Mouse (Mus musculus): ENCODE data around the gene Tcf19. TPM values are rescaled to one million over a fixed set of nuclear protein-coding genes. Genes with fewer than 3 reads are reported as not detected.
A peak's percentile ranks its signal among the peaks of the same experiment; 100 is the strongest.

The Tcf19 gene
- polyA plus RNA-seq (2016; fragmentation: Nextera tagmentation; extraction: Ambion mirVana), result 49.6 and 49.8 TPM in 2 replicates

DNA sequence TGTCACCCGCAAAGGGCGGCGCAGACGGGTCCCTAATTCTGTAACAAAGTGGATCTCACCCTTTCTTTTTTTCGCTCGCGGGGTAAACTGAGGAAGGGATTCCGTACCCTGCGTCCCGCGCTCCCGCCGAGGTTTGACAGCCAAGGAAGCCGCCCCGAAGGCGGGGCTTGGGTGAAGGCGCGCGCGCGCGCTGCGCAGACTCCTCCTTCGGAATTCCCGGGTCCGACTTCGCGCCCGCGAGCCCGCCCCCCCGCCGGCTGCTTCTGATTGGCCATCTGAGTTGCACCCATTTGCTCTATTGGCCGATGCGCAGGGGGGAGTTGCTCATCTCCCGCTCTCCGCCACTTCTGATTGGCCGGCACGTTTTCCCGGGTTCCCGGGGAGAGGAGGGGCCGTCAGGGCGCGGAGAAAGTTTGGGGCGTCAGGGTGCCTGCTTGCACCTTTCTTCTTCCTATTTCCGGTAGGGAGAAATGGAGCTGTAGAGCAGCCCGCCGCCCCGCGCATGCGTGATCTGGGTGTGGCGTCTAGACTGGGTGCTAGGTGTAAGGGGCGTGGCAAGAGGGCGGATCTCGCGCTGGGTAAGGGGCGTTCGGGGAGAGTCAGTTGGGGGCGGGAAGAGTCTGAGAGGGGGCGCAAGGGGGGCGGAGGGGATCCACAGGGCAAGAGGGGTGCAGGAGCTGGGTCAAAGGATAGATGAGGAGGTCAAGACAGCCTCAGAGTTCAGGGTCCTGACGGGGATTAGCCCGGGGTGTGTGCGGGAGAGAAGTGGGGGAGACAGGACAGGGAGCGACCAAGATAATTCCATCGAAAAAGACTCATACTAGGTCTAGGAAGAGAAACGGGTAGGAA lies at the start of gene Tcf19, which contains the start of gene Cchcr1:
Gene Tcf19 (minus strand): TSS at position 173 of the 849 bp plus-strand sequence.
Gene Cchcr1 (plus strand): TSS at position 449 of the 849 bp plus-strand sequence.
- under 1% methylated on average over 66 of the region's 67 CpGs for WGBS
- Histone ChIP-seq H3K9me3 (replicated peaks) (no peaks in the 10 kb centered on the region), H3K27ac (ENCODE audit: poor library complexity, severe bottlenecking) (0 out of 2 replicates have a peak within 1 kb of the TSS, but pooled peaks have one; percentile 5), H3K27me3 (replicated peaks) (no peaks in the 10 kb centered on the region), H3K36me3 (peaks cover 29% of the 10 kb centered on the region), H3K4me2 (peak within 1 kb of the TSS; percentile 71), H3K4me3 (peak within 1 kb of the TSS; percentile 64), H3K9ac (peak within 1 kb of the TSS; percentile 75), H3K4me1 (replicated peaks) (peaks cover 27% of the 10 kb centered on the region)
- peak; percentile 96 for ATAC-seq (ENCODE audit: insufficient number of reproducible peaks, low FRiP score)

DNA sequence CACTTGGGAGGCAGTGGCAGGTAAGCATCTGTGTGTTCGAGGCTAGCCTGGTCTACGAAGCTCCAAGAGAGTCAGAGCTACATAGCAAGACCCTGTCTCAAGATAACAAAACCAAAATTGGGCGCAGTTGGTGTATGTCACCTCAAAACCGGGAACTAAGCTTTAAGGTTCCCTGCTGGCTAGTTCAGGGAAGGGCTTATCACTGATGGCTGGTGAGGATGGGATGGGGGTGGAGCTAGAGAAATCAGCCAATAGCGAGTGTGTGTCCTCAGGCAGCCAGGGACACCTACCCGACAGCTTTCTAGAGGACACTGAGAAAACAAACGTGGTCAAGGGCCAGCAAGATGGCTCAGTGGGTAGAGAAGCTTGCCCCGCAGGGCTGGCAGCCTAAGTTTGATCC lies 41.6 kb upstream of the Tcf19 start:
- Histone ChIP-seq H3K27me3 (replicated peaks) (no peaks in the 10 kb centered on the region), H3K4me3 (no peak overlapping the region), H3K9me3 (replicated peaks) (no peaks in the 10 kb centered on the region; the same call in 1 of the 2 replicates), H3K27ac (ENCODE audit: poor library complexity, severe bottlenecking) (no peak overlapping the region), H3K36me3 (no peaks in the 10 kb centered on the region), H3K4me1 (replicated peaks) (0 out of 2 replicates have a peak, but pooled peaks cover 5% of the 10 kb centered on the region), H3K9ac (no peak overlapping the region), H3K4me2 (no peak overlapping the region)
- 45% methylated on average over 8 of the region's 8 CpGs for WGBS
- ATAC-seq (ENCODE audit: insufficient number of reproducible peaks, low FRiP score), result no peak

DNA sequence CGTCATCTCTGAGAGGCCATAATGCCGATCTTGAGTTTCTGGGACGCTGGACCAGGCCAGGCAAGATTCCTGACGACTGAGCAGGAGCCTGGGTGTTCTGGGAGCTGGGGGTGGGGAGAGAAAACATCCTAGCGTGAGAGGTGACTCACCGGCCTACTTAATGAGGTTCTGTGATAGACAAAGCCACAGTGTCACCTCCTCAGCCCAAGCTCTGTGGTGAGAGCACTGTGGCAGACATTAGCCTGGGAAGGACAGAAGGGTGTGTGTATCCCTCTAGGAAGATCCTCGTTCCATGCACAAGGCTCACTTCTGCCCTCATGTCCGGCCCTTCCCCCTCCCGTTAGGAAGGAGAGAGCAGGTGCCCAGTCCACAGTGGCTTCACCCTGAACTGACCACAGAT lies 40.7 kb upstream of the Tcf19 start:
- Histone ChIP-seq H3K27me3 (replicated peaks) (no peaks in the 10 kb centered on the region), H3K36me3 (no peaks in the 10 kb centered on the region), H3K9ac (no peak overlapping the region), H3K4me1 (replicated peaks) (0 out of 2 replicates have a peak, but pooled peaks cover 5% of the 10 kb centered on the region), H3K27ac (ENCODE audit: poor library complexity, severe bottlenecking) (no peak overlapping the region), H3K9me3 (replicated peaks) (no peaks in the 10 kb centered on the region; the same call in 1 of the 2 replicates), H3K4me2 (no peak overlapping the region), H3K4me3 (no peak overlapping the region)
- ATAC-seq (ENCODE audit: insufficient number of reproducible peaks, low FRiP score), result no peak
- 71% methylated on average over 9 of the region's 9 CpGs for WGBS

DNA sequence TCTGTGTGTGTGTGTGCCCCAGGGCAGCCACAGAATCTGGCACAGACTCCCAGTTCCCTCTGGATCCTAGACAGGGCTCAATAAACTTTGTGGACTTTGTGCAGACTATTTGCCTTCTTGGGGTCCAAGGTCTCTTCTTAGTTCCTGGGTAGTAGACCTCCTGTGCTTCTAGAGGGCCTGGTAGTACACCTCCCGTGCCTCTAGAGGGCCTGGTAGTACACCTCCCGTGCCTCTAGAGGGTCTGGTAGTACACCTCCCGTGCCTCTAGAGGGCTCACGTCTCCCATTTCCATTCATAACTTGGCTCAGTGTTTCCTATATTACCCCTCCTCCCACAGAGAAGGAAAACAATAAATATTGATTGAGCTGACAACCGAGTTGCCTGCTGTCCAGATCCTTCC lies 40.2 kb upstream of the Tcf19 start:
- Histone ChIP-seq H3K27me3 (replicated peaks) (no peaks in the 10 kb centered on the region), H3K4me3 (no peak overlapping the region), H3K9me3 (replicated peaks) (no peaks in the 10 kb centered on the region; the same call in 1 of the 2 replicates), H3K4me2 (no peak overlapping the region), H3K9ac (no peak overlapping the region), H3K36me3 (no peaks in the 10 kb centered on the region), H3K4me1 (replicated peaks) (peaks cover 9% of the 10 kb centered on the region; the same call in 1 of the 2 replicates), H3K27ac (ENCODE audit: poor library complexity, severe bottlenecking) (no peak overlapping the region)
- WGBS, result 31% methylated on average over 5 of the region's 5 CpGs
- ATAC-seq (ENCODE audit: insufficient number of reproducible peaks, low FRiP score), result no peak

DNA sequence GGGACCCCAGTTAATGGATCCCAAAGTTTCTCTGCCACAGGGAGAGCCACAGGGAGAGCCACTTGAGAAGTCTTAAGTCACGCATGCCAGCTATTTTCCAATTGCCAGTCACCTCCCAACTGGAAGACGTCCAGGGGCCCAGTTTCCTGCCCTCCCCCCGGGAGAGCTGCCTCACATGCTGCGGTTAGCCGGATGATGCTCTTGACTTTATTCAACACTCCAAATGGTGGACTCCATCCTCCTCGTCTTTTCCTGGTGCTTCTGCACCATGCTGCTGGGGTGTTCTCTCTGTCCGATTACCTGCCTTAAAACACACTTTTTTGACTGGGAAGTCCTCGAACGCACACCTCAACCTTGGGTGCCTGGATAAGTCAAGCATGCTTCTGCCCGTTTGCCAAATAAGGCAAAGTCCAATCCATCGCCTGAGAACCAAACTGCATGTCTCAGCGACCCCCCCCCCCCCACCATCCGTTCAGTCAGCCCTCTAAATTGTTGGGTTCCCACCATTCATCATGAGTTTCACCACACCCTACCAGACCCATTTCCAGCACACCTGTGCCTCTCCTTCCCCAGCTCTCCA lies 39.7 kb upstream of the Tcf19 start:
- WGBS, result 81% methylated on average over 13 of the region's 13 CpGs
- Histone ChIP-seq H3K4me1 (replicated peaks) (peaks cover 14% of the 10 kb centered on the region), H3K4me2 (no peak overlapping the region), H3K9ac (no peak overlapping the region), H3K9me3 (replicated peaks) (no peaks in the 10 kb centered on the region; the same call in 1 of the 2 replicates), H3K27me3 (replicated peaks) (no peaks in the 10 kb centered on the region), H3K36me3 (no peaks in the 10 kb centered on the region), H3K4me3 (no peak overlapping the region), H3K27ac (ENCODE audit: poor library complexity, severe bottlenecking) (no peak overlapping the region)
- no peak for ATAC-seq (ENCODE audit: insufficient number of reproducible peaks, low FRiP score)

DNA sequence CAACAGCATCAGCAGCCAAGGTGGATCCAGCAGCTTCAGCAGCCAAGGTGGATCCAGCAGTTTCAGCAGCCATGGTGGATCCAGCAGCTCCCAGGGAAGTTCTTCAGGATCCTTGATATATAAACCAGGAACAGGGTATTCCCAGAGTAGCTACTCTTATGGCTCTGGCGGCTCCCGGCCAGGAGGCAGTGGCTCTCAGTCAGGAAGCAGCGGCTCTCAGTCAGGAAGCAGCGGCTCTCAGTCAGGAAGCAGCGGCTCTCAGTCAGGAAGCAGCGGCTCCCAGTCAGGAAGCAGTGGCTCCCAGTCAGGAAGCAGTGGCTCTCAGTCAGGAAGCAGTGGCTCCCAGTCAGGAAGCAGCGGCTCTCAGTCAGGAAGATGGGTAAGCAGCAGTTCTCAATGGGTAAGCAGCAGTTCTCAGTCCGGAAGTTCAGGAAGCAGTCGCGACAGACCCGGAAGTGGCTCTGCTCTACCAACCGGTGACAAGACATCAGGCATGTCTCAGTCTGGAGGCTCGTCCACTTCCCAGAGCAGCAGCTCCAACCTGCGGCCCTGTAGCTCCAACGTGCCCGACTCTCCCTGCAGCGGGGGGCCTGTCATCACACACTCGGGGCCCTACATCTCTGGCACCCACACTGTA lies 38.3 kb upstream of the Tcf19 start:
- no peak for ATAC-seq (ENCODE audit: insufficient number of reproducible peaks, low FRiP score)

DNA sequence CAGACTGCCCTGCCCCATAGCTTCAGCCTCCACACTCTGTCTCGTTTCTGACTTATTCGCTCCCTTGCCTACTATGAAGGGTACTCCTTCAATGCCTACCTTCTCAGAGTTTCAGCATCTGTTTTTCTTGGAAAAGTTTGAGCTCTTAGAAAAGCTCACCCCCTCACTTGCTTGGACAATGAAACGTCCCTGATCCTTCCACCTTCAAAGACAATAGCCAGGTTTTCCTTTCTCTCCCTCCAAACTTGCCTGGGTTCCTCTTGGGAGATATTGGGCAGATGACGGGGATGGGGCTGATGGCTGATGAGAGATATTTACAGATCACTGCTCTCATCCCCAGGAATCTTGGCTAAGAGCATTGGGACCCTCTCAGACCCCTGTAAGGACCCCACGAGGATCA lies 37.7 kb upstream of the Tcf19 start:
- H3K4me3 ChIP-seq, result no peak overlapping the region
- no peaks in the 10 kb centered on the region for H3K27me3 ChIP-seq (replicated peaks)
- no peak overlapping the region for H3K27ac ChIP-seq (ENCODE audit: poor library complexity, severe bottlenecking)
- H3K4me2 ChIP-seq, result no peak overlapping the region
- WGBS, result 77% methylated on average over 5 of the region's 5 CpGs
- no peak overlapping the region for H3K9ac ChIP-seq
- no peaks in the 10 kb centered on the region; the same call in 1 of the 2 replicates for H3K9me3 ChIP-seq (replicated peaks)
- ATAC-seq (ENCODE audit: insufficient number of reproducible peaks, low FRiP score), result no peak
- H3K4me1 ChIP-seq (replicated peaks), result peaks cover 31% of the 10 kb centered on the region
- no peaks in the 10 kb centered on the region for H3K36me3 ChIP-seq

More for the DNA sequence above, 38.3 kb upstream of the Tcf19 start:
- H3K4me2 ChIP-seq, result no peak overlapping the region
- H3K4me3 ChIP-seq, result no peak overlapping the region
- H3K9me3 ChIP-seq (replicated peaks), result no peaks in the 10 kb centered on the region; the same call in 1 of the 2 replicates
- H3K9ac ChIP-seq, result no peak overlapping the region
- H3K4me1 ChIP-seq (replicated peaks), result peaks cover 27% of the 10 kb centered on the region
- no peaks in the 10 kb centered on the region for H3K27me3 ChIP-seq (replicated peaks)
- 86% methylated on average over 18 of the region's 18 CpGs for WGBS
- no peaks in the 10 kb centered on the region for H3K36me3 ChIP-seq
- no peak overlapping the region for H3K27ac ChIP-seq (ENCODE audit: poor library complexity, severe bottlenecking)

DNA sequence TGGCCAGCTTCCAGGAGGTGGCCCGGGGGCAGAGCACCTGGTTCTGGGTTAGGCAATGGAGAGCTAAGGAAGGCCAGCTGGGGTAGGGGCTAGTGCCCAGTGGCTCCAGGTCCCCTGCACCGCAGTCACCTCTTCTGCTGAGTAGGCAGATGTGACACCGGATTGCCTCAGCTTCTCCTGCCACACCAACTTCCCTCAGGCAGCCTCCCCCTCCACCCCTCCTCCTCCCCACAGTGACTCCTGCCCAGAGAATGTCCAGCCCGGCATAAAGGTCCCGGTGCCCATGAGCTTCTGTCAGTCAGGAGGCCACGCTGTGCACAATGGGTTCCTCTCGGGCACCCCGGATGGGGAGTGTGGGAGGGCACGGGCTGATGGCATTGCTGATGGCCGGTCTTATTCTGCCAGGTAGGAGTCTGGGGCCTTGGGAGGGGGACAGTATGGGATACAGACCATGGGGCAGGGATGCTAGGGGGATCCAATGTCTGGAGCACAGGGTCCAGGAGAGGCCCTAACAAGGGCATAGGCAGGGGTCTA lies 35.3 kb upstream of the Tcf19 start, which contains the start of gene Cdsn:
Gene Cdsn (plus strand): TSS at position 248 of the 534 bp plus-strand sequence.
- peak within 1 kb of the TSS; percentile 31; the same call in 1 of the 2 replicates for H3K9ac ChIP-seq

DNA sequence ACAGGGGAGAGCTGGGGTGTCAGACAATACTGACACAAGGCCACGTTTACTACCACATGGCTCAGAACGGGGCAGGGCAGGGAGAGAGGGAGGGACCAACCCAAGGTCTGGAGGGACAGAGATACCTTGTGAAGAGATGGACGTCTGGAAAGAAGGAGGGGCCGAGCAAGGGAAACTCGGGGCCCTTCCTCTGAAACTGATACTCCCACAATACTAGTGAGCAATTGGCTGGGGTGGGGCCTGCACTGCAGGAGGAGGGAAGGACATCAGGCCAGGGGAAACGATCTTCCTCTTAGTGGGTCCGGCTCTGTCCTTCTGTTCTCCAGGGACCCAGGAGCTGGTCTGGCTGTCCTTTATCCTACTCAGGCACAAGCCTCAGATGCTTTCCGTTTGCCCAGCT lies 34.2 kb upstream of the Tcf19 start:
- no peak overlapping the region for H3K4me2 ChIP-seq
- WGBS, result 52% methylated on average over 8 of the region's 8 CpGs
- H3K4me1 ChIP-seq (replicated peaks), result peaks cover 45% of the 10 kb centered on the region
- H3K36me3 ChIP-seq, result no peaks in the 10 kb centered on the region
- H3K27ac ChIP-seq (ENCODE audit: poor library complexity, severe bottlenecking), result peak overlapping the region; percentile 99
- H3K9ac ChIP-seq, result no peak overlapping the region; the same call in 1 of the 2 replicates
- H3K27me3 ChIP-seq (replicated peaks), result no peaks in the 10 kb centered on the region
- no peak for ATAC-seq (ENCODE audit: insufficient number of reproducible peaks, low FRiP score)
- H3K4me3 ChIP-seq, result no peak overlapping the region
- H3K9me3 ChIP-seq (replicated peaks), result no peaks in the 10 kb centered on the region; the same call in 1 of the 2 replicates

More for the DNA sequence above, 35.3 kb upstream of the Tcf19 start, which contains the start of gene Cdsn:
- H3K27me3 ChIP-seq (replicated peaks), result no peaks in the 10 kb centered on the region
- no peaks in the 10 kb centered on the region; the same call in 1 of the 2 replicates for H3K9me3 ChIP-seq (replicated peaks)
- H3K36me3 ChIP-seq, result no peaks in the 10 kb centered on the region
- H3K4me2 ChIP-seq, result no peak within 1 kb of the TSS
- H3K27ac ChIP-seq (ENCODE audit: poor library complexity, severe bottlenecking), result no peak within 1 kb of the TSS
- no peak within 1 kb of the TSS for H3K4me3 ChIP-seq
- WGBS, result 72% methylated on average over 10 of the region's 10 CpGs
- ATAC-seq (ENCODE audit: insufficient number of reproducible peaks, low FRiP score), result no peak
- H3K4me1 ChIP-seq (replicated peaks), result peaks cover 44% of the 10 kb centered on the region

DNA sequence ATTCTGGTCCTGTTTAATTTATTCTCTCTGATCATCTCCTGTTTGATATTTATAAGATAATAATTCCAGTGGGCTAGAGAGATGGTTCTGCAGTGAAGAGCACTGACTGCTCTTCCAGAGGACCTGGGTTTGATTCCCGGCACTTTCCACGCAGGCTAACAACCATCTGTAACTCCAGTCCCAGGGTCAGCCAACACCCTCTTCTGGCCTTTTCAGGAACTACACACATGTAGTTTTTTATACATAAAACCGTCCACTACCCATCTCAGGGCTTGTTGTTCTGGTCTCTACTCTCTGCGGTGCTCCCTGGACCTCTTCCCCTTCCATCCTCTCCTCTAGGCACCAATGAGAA lies 33.5 kb upstream of the Tcf19 start:
- WGBS, result 96% methylated on average over 4 of the region's 4 CpGs
- Histone ChIP-seq H3K4me3 (peak overlapping the region; percentile 17; the same call in 1 of the 2 replicates), H3K27me3 (replicated peaks) (no peaks in the 10 kb centered on the region), H3K27ac (ENCODE audit: poor library complexity, severe bottlenecking) (peak overlapping the region; percentile 99), H3K4me1 (replicated peaks) (peaks cover 45% of the 10 kb centered on the region), H3K9ac (peak overlapping the region; percentile 42; the same call in 1 of the 2 replicates), H3K4me2 (peak overlapping the region; percentile 62), H3K36me3 (no peaks in the 10 kb centered on the region), H3K9me3 (replicated peaks) (no peaks in the 10 kb centered on the region)
- ATAC-seq (ENCODE audit: insufficient number of reproducible peaks, low FRiP score), result no peak
